Mouse (Mus musculus): ENCODE measurements around the gene Flt3l.
A peak's percentile ranks its signal among the peaks of the same experiment; 100 is the strongest.
"Not testable (repeated sequence)": the region's sequence is repeated elsewhere in the genome, so short reads cannot be mapped to it uniquely, and the experiment has no call there.

Gene Flt3l

GRCm38 (mm10) chr7:45122561-45123185 lies 13.6 kb downstream of the Flt3l start:
- no peak for DNase-seq

- DNase-seq = no peak
Measured at GRCm38 (mm10) chr7:45121966-45122365, 14.3 kb downstream of the Flt3l start.

- DNase-seq = no peak
Measured at GRCm38 (mm10) chr7:45121404-45121803, 14.8 kb downstream of the Flt3l start.

DNA sequence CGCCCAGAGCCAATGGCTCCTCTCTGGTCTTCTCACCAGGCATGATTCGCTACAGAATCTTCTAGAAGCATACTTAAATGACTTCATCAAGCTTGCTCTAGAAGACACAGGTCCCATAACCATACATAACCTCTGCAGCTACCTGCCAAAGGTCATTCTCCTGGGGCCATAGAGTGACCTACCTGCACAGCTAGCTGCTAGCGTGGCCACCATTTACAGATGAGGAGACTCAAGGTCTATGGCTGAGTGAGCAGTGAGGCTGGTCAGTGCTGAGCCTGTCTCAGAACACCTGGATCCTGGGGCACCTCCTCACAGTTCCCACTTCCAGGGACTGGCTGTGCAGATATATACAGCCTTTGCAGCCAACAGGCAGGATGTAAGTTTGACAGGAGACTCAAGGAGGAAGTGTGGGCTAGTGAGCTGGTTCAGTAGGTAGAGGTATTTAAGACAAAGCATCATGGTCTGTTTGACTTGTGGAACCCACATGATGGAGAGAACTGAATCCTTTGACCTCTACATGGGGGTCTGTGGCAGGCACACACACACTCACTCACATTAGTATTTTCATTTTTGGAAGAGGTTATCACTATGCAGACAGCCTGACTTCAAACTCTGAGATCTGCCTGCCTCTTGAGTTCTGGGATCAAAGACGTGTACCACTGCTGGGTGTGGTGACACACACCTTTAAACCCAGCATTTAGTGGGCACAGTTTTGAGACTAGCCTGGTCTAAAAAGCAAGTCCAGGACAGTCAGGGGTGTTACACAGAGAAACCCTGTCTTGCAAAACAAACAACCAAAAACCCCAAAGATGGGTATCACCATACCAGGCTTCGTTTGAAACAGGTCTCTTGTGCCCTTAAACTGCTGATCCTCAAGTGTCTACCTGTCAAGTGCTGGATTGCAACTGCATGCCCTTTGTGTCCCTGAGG lies 16.2 kb downstream of the Flt3l start:
- no peak for DNase-seq

- no peak for DNase-seq
Measured at GRCm38 (mm10) chr7:45118336-45118735, 17.9 kb downstream of the Flt3l start.

GRCm38 (mm10) chr7:45117566-45117965 lies 18.7 kb downstream of the Flt3l start:
- DNase-seq = no peak

DNA sequence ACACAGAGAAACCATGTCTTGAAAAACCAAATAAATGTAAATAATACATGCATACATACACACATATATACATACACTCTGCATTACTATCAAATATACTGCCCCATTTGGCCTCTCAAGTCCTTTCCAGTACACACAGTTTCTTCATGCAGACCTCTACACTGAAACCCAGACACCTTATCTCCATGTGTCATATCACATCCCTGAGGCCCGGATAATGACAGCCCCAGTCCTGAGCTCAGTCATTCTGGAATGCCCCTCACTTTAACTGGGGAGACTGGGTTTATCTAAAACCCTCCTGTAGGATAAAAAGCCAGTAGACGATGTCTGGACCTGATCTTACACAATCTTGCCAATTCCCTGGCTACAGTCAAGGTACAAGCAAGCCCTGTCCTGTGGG lies 22.8 kb downstream of the Flt3l start:
- DNase-seq = no peak

DNA sequence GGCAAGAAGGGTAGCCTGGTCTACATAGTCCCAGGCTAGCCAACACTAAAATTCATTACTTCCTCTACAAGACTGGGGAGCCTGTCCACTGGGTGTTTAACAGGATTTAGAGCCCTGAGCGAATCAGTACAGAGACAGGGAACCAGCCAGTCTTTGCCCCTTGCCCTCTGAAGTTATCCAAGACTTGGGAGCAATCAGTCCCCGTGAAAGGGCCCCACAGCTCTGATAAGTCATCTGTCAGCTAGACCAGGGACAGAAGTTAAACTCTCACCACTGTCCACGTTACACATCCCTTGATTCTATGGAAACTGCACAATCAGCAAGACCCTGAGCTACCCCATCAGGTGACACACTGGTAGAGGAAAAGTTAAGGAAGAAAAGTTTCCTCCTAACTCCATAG lies 23.7 kb downstream of the Flt3l start:
- DNase-seq = no peak

- DNase-seq = no peak
Measured at GRCm38 (mm10) chr7:45111940-45112339, 24.3 kb downstream of the Flt3l start.

- not testable (repeated sequence) for DNase-seq
Measured at GRCm38 (mm10) chr7:45110089-45110488, 26.1 kb downstream of the Flt3l start.

GRCm38 (mm10) chr7:45107052-45107645 lies 29.1 kb downstream of the Flt3l start:
- DNase-seq = no peak

DNA sequence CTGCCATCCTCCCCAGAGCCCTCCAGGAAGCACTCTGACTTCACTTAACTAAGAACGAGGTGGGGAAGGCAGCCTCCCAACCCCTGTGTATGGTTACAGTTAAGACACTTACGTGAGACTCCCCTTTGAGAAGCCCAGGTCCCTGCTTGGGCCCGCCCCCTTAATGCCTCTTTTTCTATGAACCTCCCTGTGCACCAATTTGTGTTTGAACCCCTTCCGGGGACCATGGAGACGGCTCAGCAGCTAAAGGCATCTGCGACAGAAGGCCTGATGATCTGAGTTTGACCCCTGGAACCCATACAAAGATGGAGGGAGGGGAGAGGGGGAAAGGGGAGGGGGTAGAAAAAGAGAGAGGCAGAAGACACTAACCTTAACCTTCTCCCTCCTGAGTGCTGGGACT lies 29.8 kb downstream of the Flt3l start:
- DNase-seq = peak; percentile 54

DNA sequence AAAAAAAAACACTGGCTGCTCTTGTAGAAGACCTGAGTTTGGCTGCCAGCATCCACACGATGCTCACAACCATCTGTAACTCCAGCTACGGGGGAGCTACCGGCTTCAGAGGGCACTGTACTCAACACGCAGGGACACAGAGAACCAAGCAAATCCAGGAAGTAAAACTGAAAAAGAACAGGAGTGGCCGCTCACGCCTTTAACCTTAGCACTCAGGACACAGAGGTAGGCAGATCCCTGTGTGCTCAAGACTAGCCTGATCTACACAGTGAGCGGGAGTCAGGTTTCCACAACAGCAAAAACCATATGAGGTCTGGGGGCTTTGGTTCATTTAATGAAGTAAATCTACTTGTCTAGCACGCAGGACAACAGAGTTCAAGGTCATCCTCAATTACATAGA lies 30.7 kb downstream of the Flt3l start:
- no peak for DNase-seq

- DNase-seq = no peak
Measured at GRCm38 (mm10) chr7:45104941-45105340, 31.3 kb downstream of the Flt3l start.

DNA sequence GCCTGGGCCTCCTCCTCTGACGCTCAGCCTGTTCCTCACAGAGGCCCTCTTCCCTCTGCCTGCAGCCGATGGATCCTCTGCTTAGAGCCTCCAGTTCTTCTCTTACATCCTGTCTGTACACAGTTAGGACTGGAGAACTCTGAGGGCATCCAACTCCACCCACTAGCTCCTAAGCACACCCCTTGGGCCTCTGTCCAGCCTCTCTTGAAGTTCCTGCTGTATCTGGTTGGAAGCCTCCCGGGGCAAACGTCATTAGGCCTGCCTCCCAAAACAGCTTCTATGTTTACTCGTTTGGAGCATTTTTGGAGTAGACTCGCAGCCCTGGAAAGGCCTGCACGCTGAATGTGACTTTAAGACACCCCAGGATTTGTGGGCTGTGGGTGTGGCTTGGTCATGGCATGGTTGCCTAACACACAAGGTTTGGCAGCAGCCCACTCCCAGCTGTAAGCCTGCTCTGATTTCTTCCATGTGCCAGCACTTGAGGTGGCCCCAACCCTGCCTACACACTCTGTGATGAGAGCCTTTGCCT lies 32.5 kb downstream of the Flt3l start, which contains the start of gene Fcgrt:
Fcgrt (minus strand) TSS at position 200 of the 529 bp plus-strand sequence.
- DNase-seq = no peak

DNA sequence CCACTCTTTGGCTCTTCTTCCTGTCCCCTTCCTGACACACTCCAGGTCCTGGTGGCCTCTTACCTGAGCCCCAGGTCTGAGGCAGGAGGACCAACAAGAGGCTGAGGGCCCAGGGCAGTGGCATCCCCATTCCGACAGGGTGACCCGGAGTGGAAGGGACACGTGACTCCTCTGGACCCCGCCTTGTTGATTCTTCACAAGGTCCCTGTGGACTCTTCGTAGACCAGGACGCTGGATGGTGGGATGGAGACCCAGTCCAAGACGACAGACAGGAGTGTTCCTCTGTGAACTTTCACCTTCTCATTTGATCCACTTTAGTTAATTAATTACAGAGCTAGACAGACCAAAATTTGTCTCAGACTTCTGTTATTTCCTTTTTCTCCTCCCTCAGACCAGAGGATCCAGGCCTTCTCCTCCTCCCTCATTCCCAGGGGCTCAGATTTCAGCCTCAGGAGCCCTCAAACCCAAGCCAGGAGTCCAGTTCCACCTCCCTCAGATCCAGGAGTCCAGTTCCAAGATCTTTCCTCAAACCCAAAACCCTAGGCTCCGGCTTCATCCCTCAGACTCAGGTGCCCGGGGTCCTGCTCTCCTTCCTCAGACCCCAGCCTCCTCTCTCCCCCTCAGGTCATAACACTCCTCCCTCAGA lies 33.2 kb downstream of the Flt3l start:
- no peak for DNase-seq

- no peak for DNase-seq
Measured at GRCm38 (mm10) chr7:45102441-45102840, 33.8 kb downstream of the Flt3l start.

GRCm38 (mm10) chr7:45100046-45100445 lies 36.2 kb downstream of the Flt3l start:
- DNase-seq = no peak

- no peak for DNase-seq
Measured at GRCm38 (mm10) chr7:45098541-45099240, 37.5 kb downstream of the Flt3l start.

DNA sequence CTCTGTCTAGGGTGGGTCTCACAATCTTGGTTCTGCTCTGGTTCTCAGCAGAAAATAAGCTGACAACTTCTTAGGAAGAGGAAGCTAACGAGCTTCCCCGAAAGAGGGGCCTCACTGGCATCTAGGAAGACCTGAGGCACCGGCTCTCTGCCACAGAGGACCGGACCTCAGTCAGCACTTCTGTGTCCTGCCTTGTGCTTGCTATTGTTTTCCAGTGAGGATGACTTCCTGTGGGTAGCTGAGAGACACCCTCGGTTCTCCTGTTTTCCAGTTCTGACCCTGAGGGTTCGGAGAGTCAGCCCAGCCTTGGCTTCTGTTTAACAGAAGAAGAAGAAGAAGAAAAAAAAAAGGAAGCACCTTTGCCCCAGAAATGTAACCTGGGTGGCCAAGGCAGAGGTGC lies 38.8 kb downstream of the Flt3l start:
- no peak for DNase-seq

GRCm38 (mm10) chr7:45095965-45096364 lies 40.3 kb downstream of the Flt3l start:
- not testable (repeated sequence) for DNase-seq

GRCm38 (mm10) chr7:45095367-45095766 lies 40.9 kb downstream of the Flt3l start:
- DNase-seq = no peak
